Mouse (Mus musculus): ENCODE results near the gene Gm2310. TPM values are rescaled to one million over a fixed set of nuclear protein-coding genes. Genes with fewer than 3 reads are reported as not detected.

The Gm2310 gene
- total and polyA plus RNA-seq, 2 experiments from 2014 or later: not detected

GRCm38 (mm10) chr15:8563423-8564194, 43.9 kb upstream of the Gm2310 start:
- TF ChIP-seq CTCF (IDR thresholded peaks at IDR 0.05): no peak
- Histone ChIP-seq H3K36me3 (ENCODE audit: insufficient read depth, low read length) (no peaks in the 10 kb centered on the region), H3K27me3 (ENCODE audit: insufficient read depth, low read length) (no peaks in the 10 kb centered on the region), H3K4me3 (ENCODE audit: low read depth, low read length) (no peak overlapping the region), H3K4me1 (ENCODE audit: insufficient read depth, low read length) (peaks cover 5% of the 10 kb centered on the region; the same call in 1 of the 2 replicates), H3K4me2 (ENCODE audit: low read depth, low read length, poor library complexity, severe bottlenecking) (no peak overlapping the region), H3K27ac (ENCODE audit: low read depth, low read length) (no peak overlapping the region), H3K9ac (replicated peaks; ENCODE audit: low read length, poor library complexity, severe bottlenecking) (no peak overlapping the region), H3K9me3 (ENCODE audit: low read length) (no peaks in the 10 kb centered on the region)
- DNase-seq (ENCODE audit: low spot score) (no peak), ATAC-seq (ENCODE audit: low FRiP score) (no peak)
- WGBS: 85% methylated on average over 1 of the region's 1 CpGs

GRCm38 (mm10) chr15:8562776-8563175, 43.0 kb upstream of the Gm2310 start:
- ATAC-seq (ENCODE audit: low FRiP score): no peak
- Histone ChIP-seq H3K4me2 (ENCODE audit: low read depth, low read length, poor library complexity, severe bottlenecking) (no peak overlapping the region), H3K9ac (replicated peaks; ENCODE audit: low read length, poor library complexity, severe bottlenecking) (no peak overlapping the region), H3K36me3 (ENCODE audit: insufficient read depth, low read length) (no peaks in the 10 kb centered on the region), H3K9me3 (ENCODE audit: low read length) (no peaks in the 10 kb centered on the region), H3K4me1 (ENCODE audit: insufficient read depth, low read length) (no peaks in the 10 kb centered on the region), H3K4me3 (ENCODE audit: low read depth, low read length) (no peak overlapping the region), H3K27ac (ENCODE audit: low read depth, low read length) (no peak overlapping the region), H3K27me3 (ENCODE audit: insufficient read depth, low read length) (no peaks in the 10 kb centered on the region)
- no peak for DNase-seq (ENCODE audit: low spot score)
- 87% methylated on average over 7 of the region's 7 CpGs for WGBS
- TF ChIP-seq CTCF (IDR thresholded peaks at IDR 0.05): no peak

DNA sequence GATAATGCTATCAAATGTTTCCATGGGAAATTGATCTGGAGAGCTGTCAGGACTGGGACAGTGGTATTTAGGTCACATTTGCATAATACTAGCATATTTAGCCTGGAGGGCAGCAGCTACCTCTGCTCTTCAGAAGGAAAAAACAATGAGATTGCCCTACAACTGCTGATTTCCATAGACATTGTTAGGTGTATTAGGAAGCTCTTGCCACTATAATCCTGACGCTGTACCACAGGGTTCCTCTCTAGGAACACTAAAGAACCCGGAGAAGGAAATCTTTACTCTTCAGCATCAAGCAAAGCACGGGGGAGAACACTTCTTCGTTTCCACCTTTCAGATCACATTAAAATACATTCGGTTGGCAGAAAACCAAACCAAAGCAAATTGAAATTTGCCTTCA, 11.4 kb upstream of the Gm2310 start:
- Histone ChIP-seq H3K4me2 (ENCODE audit: low read depth, low read length, poor library complexity, severe bottlenecking) (no peak overlapping the region), H3K27me3 (ENCODE audit: insufficient read depth, low read length) (no peaks in the 10 kb centered on the region), H3K36me3 (ENCODE audit: insufficient read depth, low read length) (no peaks in the 10 kb centered on the region), H3K9ac (replicated peaks; ENCODE audit: low read length, poor library complexity, severe bottlenecking) (no peak overlapping the region), H3K4me1 (ENCODE audit: insufficient read depth, low read length) (no peaks in the 10 kb centered on the region), H3K9me3 (ENCODE audit: low read length) (no peaks in the 10 kb centered on the region), H3K4me3 (ENCODE audit: low read depth, low read length) (no peak overlapping the region), H3K27ac (ENCODE audit: low read depth, low read length) (no peak overlapping the region)
- ATAC-seq (ENCODE audit: low FRiP score): no peak
- DNase-seq (ENCODE audit: low spot score): no peak
- 37% methylated on average over 5 of the region's 5 CpGs for WGBS
- no peak for TF ChIP-seq CTCF (IDR thresholded peaks at IDR 0.05)

DNA sequence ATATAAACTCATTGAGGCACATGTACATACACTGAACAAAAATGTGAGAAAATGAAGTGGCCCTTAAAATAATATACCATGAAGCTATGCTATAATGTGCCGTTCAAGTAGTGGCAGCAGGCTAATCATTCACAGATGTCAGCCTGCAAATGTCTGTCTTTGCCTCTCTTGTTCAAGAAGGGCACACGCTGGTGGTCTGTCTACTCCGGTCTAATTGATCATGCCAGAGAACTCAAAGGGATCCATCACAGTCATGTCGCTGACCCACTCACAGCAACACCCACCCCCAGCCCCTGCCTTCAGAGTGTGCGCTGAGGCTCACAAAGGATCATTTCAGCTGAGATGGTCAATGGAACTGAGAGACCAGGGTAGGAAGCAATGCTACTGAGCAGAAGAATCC, 6.8 kb downstream of the Gm2310 start:
- ATAC-seq (ENCODE audit: low FRiP score): no peak
- no peak overlapping the region for H3K27ac ChIP-seq (ENCODE audit: low read depth, low read length)
- no peaks in the 10 kb centered on the region for H3K27me3 ChIP-seq (ENCODE audit: insufficient read depth, low read length)
- H3K9ac ChIP-seq (replicated peaks; ENCODE audit: low read length, poor library complexity, severe bottlenecking): no peak overlapping the region
- no peaks in the 10 kb centered on the region for H3K36me3 ChIP-seq (ENCODE audit: insufficient read depth, low read length)
- no peaks in the 10 kb centered on the region for H3K9me3 ChIP-seq (ENCODE audit: low read length)
- TF ChIP-seq CTCF (IDR thresholded peaks at IDR 0.05): no peak
- H3K4me3 ChIP-seq (ENCODE audit: low read depth, low read length): no peak overlapping the region
- 66% methylated on average over 5 of the region's 5 CpGs for WGBS
- H3K4me1 ChIP-seq (ENCODE audit: insufficient read depth, low read length): no peaks in the 10 kb centered on the region
- no peak for DNase-seq (ENCODE audit: low spot score)
- no peak overlapping the region for H3K4me2 ChIP-seq (ENCODE audit: low read depth, low read length, poor library complexity, severe bottlenecking)

GRCm38 (mm10) chr15:8511861-8512260, 7.9 kb downstream of the Gm2310 start:
- Histone ChIP-seq H3K36me3 (ENCODE audit: insufficient read depth, low read length) (no peaks in the 10 kb centered on the region), H3K27ac (ENCODE audit: low read depth, low read length) (no peak overlapping the region), H3K9me3 (ENCODE audit: low read length) (no peaks in the 10 kb centered on the region), H3K27me3 (ENCODE audit: insufficient read depth, low read length) (no peaks in the 10 kb centered on the region), H3K4me3 (ENCODE audit: low read depth, low read length) (no peak overlapping the region), H3K9ac (replicated peaks; ENCODE audit: low read length, poor library complexity, severe bottlenecking) (no peak overlapping the region), H3K4me1 (ENCODE audit: insufficient read depth, low read length) (no peaks in the 10 kb centered on the region), H3K4me2 (ENCODE audit: low read depth, low read length, poor library complexity, severe bottlenecking) (no peak overlapping the region)
- DNase-seq (ENCODE audit: low spot score) (no peak), ATAC-seq (ENCODE audit: low FRiP score) (no peak)
- 55% methylated on average over 9 of the region's 9 CpGs for WGBS
- TF ChIP-seq CTCF (IDR thresholded peaks at IDR 0.05): no peak

DNA sequence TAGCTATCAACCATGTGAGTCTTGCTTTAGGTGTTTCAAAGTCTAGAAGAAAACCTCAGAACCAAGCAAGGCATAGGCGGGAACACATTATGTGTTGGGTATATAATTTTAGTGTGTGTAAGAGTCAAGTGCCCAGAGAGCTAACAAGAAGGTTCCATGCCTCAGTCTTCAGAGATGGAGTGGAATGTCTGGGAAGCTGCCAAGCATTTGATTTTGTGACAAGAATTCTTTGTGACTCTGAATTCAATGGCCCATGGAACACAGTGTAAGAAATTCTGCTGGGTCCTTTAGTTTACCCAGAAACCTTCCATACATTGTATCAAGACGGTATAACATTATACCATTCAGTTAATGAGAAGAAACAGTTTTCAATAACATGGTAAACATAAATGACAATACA, 17.3 kb downstream of the Gm2310 start:
- H3K9ac ChIP-seq (replicated peaks; ENCODE audit: low read length, poor library complexity, severe bottlenecking): no peak overlapping the region
- no peak overlapping the region for H3K27ac ChIP-seq (ENCODE audit: low read depth, low read length)
- H3K36me3 ChIP-seq (ENCODE audit: insufficient read depth, low read length): no peaks in the 10 kb centered on the region
- no peak for TF ChIP-seq CTCF (IDR thresholded peaks at IDR 0.05)
- no peak for ATAC-seq (ENCODE audit: low FRiP score)
- H3K4me3 ChIP-seq (ENCODE audit: low read depth, low read length): no peak overlapping the region
- H3K4me1 ChIP-seq (ENCODE audit: insufficient read depth, low read length): no peaks in the 10 kb centered on the region
- WGBS: 91% methylated on average over 2 of the region's 2 CpGs
- no peak overlapping the region for H3K4me2 ChIP-seq (ENCODE audit: low read depth, low read length, poor library complexity, severe bottlenecking)
- no peaks in the 10 kb centered on the region for H3K9me3 ChIP-seq (ENCODE audit: low read length)
- no peak for DNase-seq (ENCODE audit: low spot score)
- H3K27me3 ChIP-seq (ENCODE audit: insufficient read depth, low read length): no peaks in the 10 kb centered on the region

Data from midbrain, postnatal 0 days (tissue).